Mouse (Mus musculus): ENCODE measurements around the gene Fcer1g. TPM values are rescaled to one million over a fixed set of nuclear protein-coding genes. Genes with fewer than 3 reads are reported as not detected.
A peak's percentile ranks its signal among the peaks of the same experiment; 100 is the strongest.

Fcer1g gene
- polyA plus RNA-seq, 1 experiment from 2014 or later: 10.7 TPM

DNA sequence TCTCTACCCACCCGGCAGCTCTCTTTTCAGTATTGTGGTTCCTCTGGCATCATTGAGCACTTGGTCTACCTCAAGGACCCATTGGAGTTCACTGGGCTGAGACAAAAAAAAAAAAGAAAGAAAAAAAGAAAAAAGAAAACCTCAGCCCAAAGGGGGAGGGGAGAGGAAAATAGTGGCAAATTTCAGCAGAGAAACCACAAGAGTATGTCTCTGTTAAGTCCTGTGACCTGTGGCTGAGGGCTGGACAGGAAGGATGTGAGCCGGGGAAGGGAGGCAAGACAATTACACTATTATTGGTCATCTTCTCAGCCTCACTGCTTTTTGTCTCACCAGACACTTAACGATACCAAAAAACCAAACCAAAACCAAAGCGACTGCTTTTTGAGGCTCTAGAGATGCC, 2.3 kb downstream of the Fcer1g start:
- Histone ChIP-seq H3K9me3 (replicated peaks) (no peaks in the 10 kb centered on the region), H3K27ac (no peak overlapping the region), H3K4me3 (no peak overlapping the region), H3K36me3 (peaks cover 37% of the 10 kb centered on the region), H3K4me1 (peaks cover 29% of the 10 kb centered on the region), H3K27me3 (ENCODE audit: low read depth, poor library complexity, severe bottlenecking) (no peaks in the 10 kb centered on the region)
- 77% methylated on average over 4 of the region's 4 CpGs for WGBS
- no peak for DNase-seq (ENCODE audit: low spot score)

DNA sequence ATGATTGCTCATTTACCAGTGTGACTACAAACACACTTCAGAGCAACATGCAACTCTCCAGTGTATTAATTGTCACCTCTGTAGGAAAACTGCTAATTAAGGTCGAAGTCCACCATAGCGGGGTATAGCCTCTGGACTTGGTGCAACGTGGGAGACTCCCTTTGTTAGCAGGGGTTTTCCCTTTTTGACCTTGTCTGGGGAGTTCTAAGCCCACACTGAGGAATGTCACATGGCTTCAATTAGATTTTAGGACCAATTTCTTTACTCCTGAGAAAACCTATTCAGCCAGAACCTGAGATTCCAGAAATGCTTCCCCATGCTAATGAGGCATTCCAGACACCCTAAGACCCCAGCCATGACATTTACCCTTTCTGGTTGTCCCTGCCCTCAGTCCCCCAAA, 4.0 kb downstream of the Fcer1g start:
- Histone ChIP-seq H3K36me3 (peaks cover 21% of the 10 kb centered on the region), H3K27ac (peak overlapping the region; percentile 85), H3K9me3 (replicated peaks) (no peaks in the 10 kb centered on the region), H3K27me3 (ENCODE audit: low read depth, poor library complexity, severe bottlenecking) (no peaks in the 10 kb centered on the region), H3K4me3 (0 out of 2 replicates have a peak overlapping the region, but pooled peaks have one; percentile 4), H3K4me1 (peaks cover 29% of the 10 kb centered on the region)
- 31% methylated on average over 3 of the region's 3 CpGs for WGBS
- DNase-seq (ENCODE audit: low spot score): peak; percentile 47

DNA sequence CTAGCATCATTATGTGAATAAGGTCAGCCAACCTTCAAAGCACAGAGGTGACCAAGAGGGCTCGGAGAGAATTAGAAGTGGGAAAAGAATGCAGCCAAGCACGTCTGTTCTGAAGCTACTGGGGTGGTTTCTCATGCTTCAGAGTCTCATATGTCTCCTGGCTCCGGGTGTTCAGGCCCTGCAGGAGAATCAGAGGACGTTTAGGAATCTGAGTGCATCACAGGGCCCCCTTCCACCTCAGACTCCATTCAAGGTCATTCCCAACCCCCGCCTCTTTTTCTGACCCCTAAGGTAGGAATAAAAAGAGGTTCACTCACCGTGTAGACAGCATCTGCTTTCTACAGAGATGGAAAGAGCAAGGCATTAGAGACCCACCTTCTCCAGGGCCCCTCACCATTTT, 4.4 kb downstream of the Fcer1g start:
- 0 out of 2 replicates have a peak overlapping the region, but pooled peaks have one; percentile 4 for H3K4me3 ChIP-seq
- no peaks in the 10 kb centered on the region for H3K9me3 ChIP-seq (replicated peaks)
- DNase-seq (ENCODE audit: low spot score): peak; percentile 44
- peaks cover 16% of the 10 kb centered on the region for H3K36me3 ChIP-seq
- peaks cover 32% of the 10 kb centered on the region for H3K4me1 ChIP-seq
- 47% methylated on average over 6 of the region's 6 CpGs for WGBS
- peak overlapping the region; percentile 85 for H3K27ac ChIP-seq
- no peaks in the 10 kb centered on the region for H3K27me3 ChIP-seq (ENCODE audit: low read depth, poor library complexity, severe bottlenecking)

DNA sequence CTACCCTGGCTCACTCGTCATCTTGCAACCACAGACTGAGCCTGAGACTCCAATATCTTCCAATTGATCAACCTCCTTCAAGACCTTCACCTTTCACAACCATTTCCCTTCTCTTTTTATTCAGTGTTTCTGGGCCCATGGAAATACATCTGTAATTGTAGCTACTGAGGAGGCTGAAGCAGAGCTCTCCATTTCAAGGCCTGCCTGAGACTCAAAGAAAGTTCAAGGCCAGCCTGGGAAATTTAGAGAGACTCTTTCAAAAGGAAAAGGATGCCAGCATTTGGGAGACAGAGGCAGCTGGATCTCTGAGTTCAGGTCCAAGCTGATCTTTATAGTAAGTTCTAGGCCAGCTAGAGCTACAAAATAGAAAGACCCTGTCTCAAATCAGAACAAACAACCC, 6.3 kb downstream of the Fcer1g start:
- peaks cover 36% of the 10 kb centered on the region for H3K4me1 ChIP-seq
- H3K27me3 ChIP-seq (ENCODE audit: low read depth, poor library complexity, severe bottlenecking): no peaks in the 10 kb centered on the region
- 80% methylated on average over 1 of the region's 1 CpGs for WGBS
- no peak overlapping the region for H3K4me3 ChIP-seq
- H3K27ac ChIP-seq: no peak overlapping the region
- H3K36me3 ChIP-seq: no peaks in the 10 kb centered on the region
- H3K9me3 ChIP-seq (replicated peaks): no peaks in the 10 kb centered on the region
- no peak for DNase-seq (ENCODE audit: low spot score)

DNA sequence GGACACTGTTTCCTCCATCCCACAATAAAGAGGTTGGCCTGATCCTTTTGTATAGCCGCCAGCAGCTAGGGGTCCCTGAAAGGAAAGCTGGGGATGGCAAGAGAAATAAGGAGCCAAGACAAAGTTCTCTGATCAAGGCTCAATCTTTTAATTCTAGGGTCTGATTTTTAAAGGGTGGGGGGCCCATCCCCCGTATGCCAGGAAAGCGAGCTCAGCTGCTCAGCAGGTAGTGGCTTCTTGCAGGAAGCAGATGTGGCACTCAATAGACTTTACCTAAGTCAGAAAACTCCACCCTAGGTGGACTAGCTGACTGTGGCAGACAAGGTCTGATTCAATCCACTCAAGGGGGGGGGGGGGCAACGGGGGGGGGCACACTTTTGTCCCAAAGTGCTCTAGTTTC, 7.4 kb downstream of the Fcer1g start:
- DNase-seq (ENCODE audit: low spot score): no peak
- Histone ChIP-seq H3K4me1 (peaks cover 37% of the 10 kb centered on the region), H3K27me3 (ENCODE audit: low read depth, poor library complexity, severe bottlenecking) (no peaks in the 10 kb centered on the region), H3K36me3 (no peaks in the 10 kb centered on the region), H3K9me3 (replicated peaks) (no peaks in the 10 kb centered on the region), H3K4me3 (no peak overlapping the region), H3K27ac (no peak overlapping the region)
- WGBS: 57% methylated on average over 4 of the region's 4 CpGs

DNA sequence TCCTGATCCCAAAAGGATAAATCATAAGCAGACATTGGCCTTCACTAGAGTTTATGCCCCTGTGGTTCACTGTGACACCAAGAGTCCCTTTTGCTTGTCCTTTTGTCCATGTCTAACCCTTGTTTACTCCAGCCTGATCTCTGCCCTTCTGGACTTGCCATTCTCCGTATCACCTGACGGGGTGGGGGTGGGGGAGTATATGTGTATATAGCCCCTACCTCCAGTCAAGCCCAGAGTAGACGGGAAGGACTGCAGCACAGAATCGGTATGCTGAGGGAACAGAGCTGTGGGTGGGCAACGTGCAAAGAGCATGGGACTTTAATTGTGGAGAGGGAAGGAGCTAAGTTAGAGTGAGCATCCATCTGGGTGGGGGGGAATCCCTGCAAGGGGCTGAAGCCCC, 9.3 kb downstream of the Fcer1g start, which contains the start of gene Apoa2:
Apoa2 (plus strand) TSS at position 198 of the 400 bp plus-strand sequence.
- Histone ChIP-seq H3K27ac (peak within 1 kb of the TSS; percentile 25; the same call in 1 of the 2 replicates), H3K4me3 (no peak within 1 kb of the TSS), H3K36me3 (peaks cover 4% of the 10 kb centered on the region), H3K9me3 (replicated peaks) (no peaks in the 10 kb centered on the region), H3K4me1 (peaks cover 32% of the 10 kb centered on the region), H3K27me3 (ENCODE audit: low read depth, poor library complexity, severe bottlenecking) (no peaks in the 10 kb centered on the region)
- no peak for DNase-seq (ENCODE audit: low spot score)
- WGBS: 83% methylated on average over 5 of the region's 5 CpGs

DNA sequence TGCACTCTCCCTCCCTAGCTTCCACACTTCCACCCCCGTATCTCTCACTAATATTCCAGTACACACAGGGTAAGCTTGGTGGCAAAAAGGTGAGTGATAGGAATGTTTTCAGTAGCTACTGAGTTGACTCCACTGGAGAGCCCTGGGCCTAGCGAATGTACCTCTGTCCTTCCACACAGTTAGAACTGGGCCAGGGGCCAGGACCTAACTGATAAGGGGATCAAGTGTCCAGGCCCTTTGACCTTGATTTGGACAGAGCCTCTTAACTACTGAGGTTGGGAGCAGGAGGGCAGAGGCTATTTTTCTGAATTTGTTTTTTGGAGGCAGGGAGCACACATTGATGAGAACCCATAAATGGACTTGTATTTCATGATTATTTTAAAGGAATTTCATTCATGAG, 10.4 kb downstream of the Fcer1g start:
- H3K4me3 ChIP-seq: no peak overlapping the region
- no peaks in the 10 kb centered on the region for H3K9me3 ChIP-seq (replicated peaks)
- no peak for DNase-seq (ENCODE audit: low spot score)
- peaks cover 25% of the 10 kb centered on the region for H3K4me1 ChIP-seq
- peaks cover 14% of the 10 kb centered on the region for H3K36me3 ChIP-seq
- WGBS: 81% methylated on average over 2 of the region's 2 CpGs
- H3K27me3 ChIP-seq (ENCODE audit: low read depth, poor library complexity, severe bottlenecking): no peaks in the 10 kb centered on the region
- H3K27ac ChIP-seq: no peak overlapping the region

DNA sequence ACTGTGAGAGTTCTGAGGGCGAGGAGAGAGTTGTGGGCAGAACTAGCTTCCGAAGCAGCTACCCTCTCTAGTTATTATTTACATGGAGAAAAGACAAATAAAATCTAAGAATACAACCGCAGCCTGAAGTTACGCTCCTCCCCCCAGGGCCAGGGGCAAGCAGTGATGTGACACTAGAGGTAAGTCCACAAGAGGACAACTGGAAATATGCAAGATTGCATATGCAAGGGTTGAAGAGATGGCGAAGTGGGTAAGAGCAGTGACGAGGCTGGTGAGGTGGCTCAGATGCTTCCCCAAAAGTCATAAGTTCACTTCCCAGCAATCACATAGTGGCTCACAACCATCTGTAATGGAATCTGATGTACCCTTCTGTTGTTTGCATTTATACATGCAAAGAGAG, 11.0 kb downstream of the Fcer1g start:
- H3K27ac ChIP-seq: peak overlapping the region; percentile 87

DNA sequence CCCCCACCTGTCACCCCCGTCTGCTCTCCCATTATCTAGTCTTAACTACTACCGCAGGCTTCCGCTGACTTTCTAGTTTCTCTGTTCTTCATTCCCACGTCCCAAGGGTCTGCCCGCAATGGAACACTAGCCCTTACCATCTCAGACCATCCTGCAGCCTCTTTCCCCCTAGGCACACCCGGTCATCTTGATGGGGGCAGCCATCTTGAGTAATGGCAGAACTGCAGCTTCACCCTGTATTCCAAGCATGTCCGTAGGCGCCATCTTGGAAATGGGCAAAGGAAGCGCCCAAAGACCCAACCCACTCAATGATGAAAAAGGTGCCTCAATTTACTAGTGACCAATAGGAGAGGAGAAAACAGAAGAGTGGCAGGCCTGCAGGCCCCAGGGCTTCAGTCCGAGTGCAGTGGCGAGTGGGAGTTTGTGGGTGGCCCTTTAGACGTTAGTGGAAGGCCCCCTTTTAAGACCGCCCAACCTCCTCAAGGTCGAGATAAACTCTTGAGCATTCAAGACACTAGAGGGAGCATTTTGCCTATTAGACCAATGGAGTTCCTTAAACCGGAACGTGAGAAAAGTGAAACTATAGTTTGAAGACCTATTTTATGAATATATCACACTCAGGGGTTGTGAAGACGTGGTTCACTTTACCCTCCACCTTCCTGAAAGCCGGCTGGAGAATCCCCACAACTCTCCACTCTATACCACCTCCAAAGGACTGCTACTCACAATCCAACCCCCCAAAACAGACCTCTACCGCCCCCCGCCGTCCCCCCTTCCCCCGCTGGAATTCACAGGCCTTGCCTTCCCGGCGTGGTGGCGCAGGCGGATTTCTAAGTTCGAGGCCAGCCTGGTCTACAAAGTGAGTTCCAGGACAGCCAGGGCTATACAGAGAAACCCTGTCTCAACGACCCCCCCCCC, 11.7 kb downstream of the Fcer1g start, which contains the start of gene Tomm40l:
Tomm40l (minus strand) TSS at position 277 of the 918 bp plus-strand sequence.
- peak within 1 kb of the TSS; percentile 70 for H3K4me3 ChIP-seq
- peak; percentile 83 for DNase-seq (ENCODE audit: low spot score)
- no peaks in the 10 kb centered on the region for H3K9me3 ChIP-seq (replicated peaks)
- WGBS: 3% methylated on average over 28 of the region's 28 CpGs
- no peaks in the 10 kb centered on the region for H3K27me3 ChIP-seq (ENCODE audit: low read depth, poor library complexity, severe bottlenecking)
- H3K36me3 ChIP-seq: peaks cover 20% of the 10 kb centered on the region
- H3K27ac ChIP-seq: peak within 1 kb of the TSS; percentile 87
- peaks cover 25% of the 10 kb centered on the region for H3K4me1 ChIP-seq

More for the DNA sequence above, 11.0 kb downstream of the Fcer1g start:
- peak overlapping the region; percentile 70 for H3K4me3 ChIP-seq
- WGBS: 83% methylated on average over 6 of the region's 6 CpGs
- H3K9me3 ChIP-seq (replicated peaks): no peaks in the 10 kb centered on the region
- no peaks in the 10 kb centered on the region for H3K27me3 ChIP-seq (ENCODE audit: low read depth, poor library complexity, severe bottlenecking)
- H3K36me3 ChIP-seq: peaks cover 20% of the 10 kb centered on the region
- no peak for DNase-seq (ENCODE audit: low spot score)
- H3K4me1 ChIP-seq: peaks cover 25% of the 10 kb centered on the region

DNA sequence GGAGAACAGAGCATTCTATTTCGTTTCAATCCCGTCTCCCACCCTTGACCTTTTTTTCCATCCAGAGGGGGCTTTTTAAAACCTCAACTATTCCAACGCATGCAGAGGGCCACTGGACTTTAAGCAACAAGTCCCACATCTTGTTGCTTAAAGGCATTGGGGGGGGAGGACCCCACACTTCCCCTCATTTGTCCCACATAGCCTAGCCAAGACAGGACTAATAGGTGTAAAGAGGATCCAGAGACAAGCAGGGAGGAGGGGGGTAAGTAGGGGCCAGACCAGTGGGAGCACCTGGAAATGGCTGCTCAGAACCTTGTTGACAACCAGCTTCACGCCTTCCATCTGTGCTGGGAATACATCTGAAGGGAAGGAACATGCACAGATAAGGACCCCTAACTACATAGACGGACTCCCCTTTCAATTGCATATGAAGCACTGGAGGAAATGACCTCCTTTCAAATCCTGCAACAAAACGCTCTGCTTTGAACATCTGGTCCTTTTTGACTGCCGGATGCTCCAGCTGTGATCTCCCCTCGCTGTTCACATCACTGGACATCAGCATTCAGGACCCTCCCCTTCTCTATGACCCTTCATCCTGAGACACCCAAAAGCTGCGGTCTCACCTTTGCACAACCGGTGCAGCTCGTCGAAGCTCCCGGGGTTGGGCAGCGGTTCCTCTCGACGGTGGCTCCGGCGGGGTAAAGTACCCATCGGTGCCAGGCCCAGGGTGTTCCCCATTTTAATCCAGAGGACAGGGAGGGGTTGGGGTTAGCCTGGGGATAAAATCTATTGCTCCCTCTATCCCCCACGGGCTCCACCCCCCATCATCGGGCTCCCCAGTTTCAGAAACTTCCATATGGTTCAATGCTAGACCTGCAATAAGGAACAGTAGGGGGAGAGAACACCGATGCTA, 12.6 kb downstream of the Fcer1g start:
- WGBS: 7% methylated on average over 22 of the region's 22 CpGs
- peak overlapping the region; percentile 70 for H3K4me3 ChIP-seq
- H3K27me3 ChIP-seq (ENCODE audit: low read depth, poor library complexity, severe bottlenecking): no peaks in the 10 kb centered on the region
- peak; percentile 40 for DNase-seq (ENCODE audit: low spot score)
- peaks cover 20% of the 10 kb centered on the region for H3K36me3 ChIP-seq
- H3K9me3 ChIP-seq (replicated peaks): no peaks in the 10 kb centered on the region
- H3K27ac ChIP-seq: peak overlapping the region; percentile 87
- peaks cover 25% of the 10 kb centered on the region for H3K4me1 ChIP-seq

DNA sequence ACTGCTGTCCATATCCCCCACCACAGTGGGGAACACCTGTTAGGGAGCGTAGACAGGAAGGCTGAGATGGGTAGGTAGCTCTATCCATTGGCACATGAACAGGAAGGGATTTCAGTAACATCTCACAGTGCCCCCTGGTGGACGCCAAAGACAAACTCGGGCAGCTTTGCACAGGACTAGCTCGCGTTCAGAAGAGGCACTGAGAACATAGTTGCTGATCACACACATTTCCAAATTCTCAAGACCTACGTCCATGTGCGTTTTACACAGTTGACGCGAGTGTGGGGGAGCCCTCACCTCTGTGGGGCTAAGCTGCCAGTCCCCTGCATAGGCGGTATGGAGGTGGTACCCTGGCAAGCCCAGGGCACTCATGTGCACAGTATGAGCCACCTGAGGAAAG, 13.3 kb downstream of the Fcer1g start:
- DNase-seq (ENCODE audit: low spot score): peak; percentile 92
- Histone ChIP-seq H3K27ac (no peak overlapping the region; the same call in 1 of the 2 replicates), H3K4me1 (peaks cover 25% of the 10 kb centered on the region), H3K27me3 (ENCODE audit: low read depth, poor library complexity, severe bottlenecking) (no peaks in the 10 kb centered on the region), H3K4me3 (peak overlapping the region; percentile 70), H3K9me3 (replicated peaks) (no peaks in the 10 kb centered on the region), H3K36me3 (peaks cover 20% of the 10 kb centered on the region)
- WGBS: 12% methylated on average over 10 of the region's 10 CpGs

DNA sequence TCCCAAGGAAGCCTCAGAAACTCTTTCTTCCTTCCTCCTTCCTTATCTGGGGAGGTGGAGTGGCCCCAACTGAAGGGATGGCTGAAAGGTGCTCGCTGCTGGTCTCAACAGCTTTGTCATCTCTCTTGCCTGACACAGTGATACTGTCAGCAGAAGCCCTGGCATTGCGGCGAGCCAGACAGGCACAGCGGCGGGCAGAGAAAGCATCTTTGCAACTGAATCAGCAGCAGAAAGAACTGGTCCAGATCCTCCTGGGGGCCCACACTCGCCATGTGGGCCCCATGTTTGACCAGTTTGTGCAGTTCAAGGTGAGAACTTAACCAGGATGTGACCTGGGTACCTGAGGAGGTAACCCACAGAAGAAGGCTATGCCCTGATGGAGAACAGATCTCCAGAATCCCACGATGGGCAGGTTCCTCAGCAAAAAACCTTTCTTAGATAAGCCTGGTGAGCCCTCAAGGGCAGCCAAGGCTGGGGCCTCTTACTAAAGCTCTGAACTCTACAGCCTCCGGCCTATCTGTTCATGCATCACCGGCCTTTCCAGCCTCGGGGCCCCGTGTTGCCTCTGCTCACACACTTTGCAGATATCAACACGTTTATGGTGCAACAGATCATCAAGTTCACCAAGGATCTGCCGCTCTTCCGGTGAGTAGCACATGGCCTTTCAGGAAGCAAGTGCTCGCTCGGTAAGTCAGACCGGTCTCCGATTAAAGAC, 17.8 kb downstream of the Fcer1g start:
- H3K27me3 ChIP-seq (ENCODE audit: low read depth, poor library complexity, severe bottlenecking): no peaks in the 10 kb centered on the region
- 91% methylated on average over 18 of the region's 18 CpGs for WGBS
- no peak for DNase-seq (ENCODE audit: low spot score)

More for the DNA sequence above, 17.8 kb downstream of the Fcer1g start:
- Histone ChIP-seq H3K36me3 (peaks cover 20% of the 10 kb centered on the region), H3K9me3 (replicated peaks) (no peaks in the 10 kb centered on the region), H3K4me3 (no peak overlapping the region), H3K27ac (no peak overlapping the region), H3K4me1 (peaks cover 9% of the 10 kb centered on the region)
